Mouse (Mus musculus): Measurements from ENCODE around the gene Dnajc21. TPM values are rescaled to one million over a fixed set of nuclear protein-coding genes. Genes with fewer than 3 reads are reported as not detected.

The Dnajc21 gene
- total and polyA plus RNA-seq, 3 experiments, result 12.8 to 53.4 (median 36.0) TPM

- ATAC-seq (ENCODE audit: extremely low read depth, insufficient number of reproducible peaks, low FRiP score, poor library complexity, severe bottlenecking) (no peak), DNase-seq (ENCODE audit: low spot score) (no peak)
- Histone ChIP-seq H3K4me3 (ENCODE audit: low read depth, low read length) (no peak overlapping the region), H3K36me3 (replicated peaks) (peaks cover 56% of the 10 kb centered on the region), H3K4me1 (ENCODE audit: insufficient read depth, low read depth, low read length) (peaks cover 4% of the 10 kb centered on the region; the same call in 1 of the 2 replicates), H3K9me3 (replicated peaks) (no peaks in the 10 kb centered on the region), H3K27me3 (ENCODE audit: insufficient read depth, low read length) (no peaks in the 10 kb centered on the region)
- TF ChIP-seq GATA1 (IDR thresholded peaks at IDR 0.05; ENCODE audit: borderline replicate concordance, low read length) (no peak), GATA2 (IDR thresholded peaks at IDR 0.05; ENCODE audit: borderline replicate concordance, low read depth, low read length) (no peak), POLR2AphosphoS5 (IDR thresholded peaks at IDR 0.05; ENCODE audit: insufficient replicate concordance, low read depth, low read length) (no peak), TAL1 (conservative IDR thresholded peaks at IDR 0.05; ENCODE audit: low read depth, low read length) (no peak), CTCF (IDR thresholded peaks at IDR 0.05; ENCODE audit: low read depth, low read length) (no peak)
These were observed 28.0 kb downstream of the Dnajc21 start for GRCm38 (mm10) chr15:10442275-10442674.

DNA sequence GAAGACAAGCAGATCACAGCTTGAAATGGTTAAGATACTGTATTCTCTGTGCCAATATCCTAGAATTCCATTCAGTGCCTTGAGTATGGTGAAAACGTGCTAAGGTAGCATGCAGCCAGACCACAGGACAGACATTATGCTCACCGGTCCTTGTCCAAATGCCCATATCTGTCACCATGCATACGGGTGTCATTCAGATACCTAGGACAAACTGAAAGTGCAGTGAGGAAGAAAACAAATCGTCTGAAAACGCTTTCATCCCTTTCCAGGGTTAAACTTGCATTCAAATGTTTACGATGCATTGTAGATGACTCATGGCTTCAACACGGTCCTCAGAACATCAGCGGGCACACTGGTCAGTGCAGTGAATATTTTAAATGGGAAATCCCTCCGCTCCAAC, 28.8 kb downstream of the Dnajc21 start:
- no peak for TF ChIP-seq CTCF (IDR thresholded peaks at IDR 0.05; ENCODE audit: low read depth, low read length)
- TF ChIP-seq GATA1 (IDR thresholded peaks at IDR 0.05; ENCODE audit: borderline replicate concordance, low read length), result no peak
- no peak for TF ChIP-seq TAL1 (conservative IDR thresholded peaks at IDR 0.05; ENCODE audit: low read depth, low read length)
- TF ChIP-seq GATA2 (IDR thresholded peaks at IDR 0.05; ENCODE audit: borderline replicate concordance, low read depth, low read length), result no peak
- no peak for TF ChIP-seq POLR2AphosphoS5 (IDR thresholded peaks at IDR 0.05; ENCODE audit: insufficient replicate concordance, low read depth, low read length)
- peaks cover 52% of the 10 kb centered on the region for H3K36me3 ChIP-seq (replicated peaks)

GRCm38 (mm10) chr15:10439963-10440362, 30.4 kb downstream of the Dnajc21 start:
- H3K4me3 ChIP-seq (ENCODE audit: low read depth, low read length), result no peak overlapping the region
- peaks cover 42% of the 10 kb centered on the region for H3K36me3 ChIP-seq (replicated peaks)
- no peak for ATAC-seq (ENCODE audit: extremely low read depth, insufficient number of reproducible peaks, low FRiP score, poor library complexity, severe bottlenecking)
- no peaks in the 10 kb centered on the region for H3K4me1 ChIP-seq (ENCODE audit: insufficient read depth, low read depth, low read length)
- H3K27me3 ChIP-seq (ENCODE audit: insufficient read depth, low read length), result no peaks in the 10 kb centered on the region
- H3K9me3 ChIP-seq (replicated peaks), result no peaks in the 10 kb centered on the region
- DNase-seq (ENCODE audit: low spot score), result no peak
- no peak for TF ChIP-seq GATA2 (IDR thresholded peaks at IDR 0.05; ENCODE audit: borderline replicate concordance, low read depth, low read length)
- TF ChIP-seq POLR2AphosphoS5 (IDR thresholded peaks at IDR 0.05; ENCODE audit: insufficient replicate concordance, low read depth, low read length), result no peak
- no peak for TF ChIP-seq GATA1 (IDR thresholded peaks at IDR 0.05; ENCODE audit: borderline replicate concordance, low read length)
- no peak for TF ChIP-seq TAL1 (conservative IDR thresholded peaks at IDR 0.05; ENCODE audit: low read depth, low read length)
- TF ChIP-seq CTCF (IDR thresholded peaks at IDR 0.05; ENCODE audit: low read depth, low read length), result no peak

More for the DNA sequence above, 28.8 kb downstream of the Dnajc21 start:
- no peak overlapping the region for H3K4me3 ChIP-seq (ENCODE audit: low read depth, low read length)
- no peak for DNase-seq (ENCODE audit: low spot score)
- no peaks in the 10 kb centered on the region for H3K27me3 ChIP-seq (ENCODE audit: insufficient read depth, low read length)
- no peaks in the 10 kb centered on the region for H3K9me3 ChIP-seq (replicated peaks)
- no peak for ATAC-seq (ENCODE audit: extremely low read depth, insufficient number of reproducible peaks, low FRiP score, poor library complexity, severe bottlenecking)
- no peaks in the 10 kb centered on the region for H3K4me1 ChIP-seq (ENCODE audit: insufficient read depth, low read depth, low read length)

- Histone ChIP-seq H3K4me3 (ENCODE audit: low read depth, low read length) (no peak overlapping the region), H3K36me3 (replicated peaks) (peaks cover 20% of the 10 kb centered on the region), H3K4me1 (ENCODE audit: insufficient read depth, low read depth, low read length) (no peaks in the 10 kb centered on the region), H3K27me3 (ENCODE audit: insufficient read depth, low read length) (no peaks in the 10 kb centered on the region), H3K9me3 (replicated peaks) (no peaks in the 10 kb centered on the region)
- TF ChIP-seq GATA1 (IDR thresholded peaks at IDR 0.05; ENCODE audit: borderline replicate concordance, low read length), result no peak
- TF ChIP-seq CTCF (IDR thresholded peaks at IDR 0.05; ENCODE audit: low read depth, low read length), result no peak
- TF ChIP-seq POLR2AphosphoS5 (IDR thresholded peaks at IDR 0.05; ENCODE audit: insufficient replicate concordance, low read depth, low read length), result no peak
- no peak for TF ChIP-seq TAL1 (conservative IDR thresholded peaks at IDR 0.05; ENCODE audit: low read depth, low read length)
- no peak for ATAC-seq (ENCODE audit: extremely low read depth, insufficient number of reproducible peaks, low FRiP score, poor library complexity, severe bottlenecking)
- DNase-seq (ENCODE audit: low spot score), result no peak
These were observed 33.4 kb downstream of the Dnajc21 start for GRCm38 (mm10) chr15:10436893-10437292.

GRCm38 (mm10) chr15:10426545-10427266, 43.6 kb downstream of the Dnajc21 start:
- Histone ChIP-seq H3K4me3 (ENCODE audit: low read depth, low read length) (no peak overlapping the region), H3K4me1 (ENCODE audit: insufficient read depth, low read depth, low read length) (no peaks in the 10 kb centered on the region), H3K36me3 (replicated peaks) (no peaks in the 10 kb centered on the region), H3K27me3 (ENCODE audit: insufficient read depth, low read length) (no peaks in the 10 kb centered on the region), H3K9me3 (replicated peaks) (no peaks in the 10 kb centered on the region)
- DNase-seq (ENCODE audit: low spot score) (no peak), ATAC-seq (ENCODE audit: extremely low read depth, insufficient number of reproducible peaks, low FRiP score, poor library complexity, severe bottlenecking) (no peak)
- no peak for TF ChIP-seq POLR2AphosphoS5 (IDR thresholded peaks at IDR 0.05; ENCODE audit: insufficient replicate concordance, low read depth, low read length)
- no peak for TF ChIP-seq CTCF (IDR thresholded peaks at IDR 0.05; ENCODE audit: low read depth, low read length)
- no peak for TF ChIP-seq GATA2 (IDR thresholded peaks at IDR 0.05; ENCODE audit: borderline replicate concordance, low read depth, low read length)
- TF ChIP-seq GATA1 (IDR thresholded peaks at IDR 0.05; ENCODE audit: borderline replicate concordance, low read length), result no peak
- TF ChIP-seq TAL1 (conservative IDR thresholded peaks at IDR 0.05; ENCODE audit: low read depth, low read length), result no peak

DNA sequence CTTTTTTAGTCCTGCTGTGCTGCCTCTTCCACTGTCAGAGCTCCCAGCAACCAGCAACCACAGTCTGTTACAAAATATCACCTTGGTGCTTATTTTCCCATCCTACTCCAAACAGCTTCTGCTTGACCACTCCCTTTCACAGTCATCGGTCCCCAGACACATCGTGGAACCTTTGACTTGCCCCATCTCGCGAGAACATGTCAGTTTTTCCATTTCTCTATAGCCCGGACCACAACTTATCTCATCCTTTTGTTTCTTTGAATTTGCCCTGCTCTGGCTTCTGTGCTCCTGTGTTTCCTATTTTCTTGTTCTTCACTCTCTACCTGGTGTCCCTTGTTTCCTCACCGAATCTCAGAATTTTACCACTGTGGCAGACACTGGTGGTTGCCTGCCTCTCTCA, 44.2 kb downstream of the Dnajc21 start:
- no peak for DNase-seq (ENCODE audit: low spot score)
- Histone ChIP-seq H3K9me3 (replicated peaks) (no peaks in the 10 kb centered on the region), H3K4me3 (ENCODE audit: low read depth, low read length) (no peak overlapping the region), H3K4me1 (ENCODE audit: insufficient read depth, low read depth, low read length) (no peaks in the 10 kb centered on the region), H3K36me3 (replicated peaks) (no peaks in the 10 kb centered on the region), H3K27me3 (ENCODE audit: insufficient read depth, low read length) (no peaks in the 10 kb centered on the region)
- no peak for ATAC-seq (ENCODE audit: extremely low read depth, insufficient number of reproducible peaks, low FRiP score, poor library complexity, severe bottlenecking)
- TF ChIP-seq CTCF (IDR thresholded peaks at IDR 0.05; ENCODE audit: low read depth, low read length), result no peak
- no peak for TF ChIP-seq GATA2 (IDR thresholded peaks at IDR 0.05; ENCODE audit: borderline replicate concordance, low read depth, low read length)
- no peak for TF ChIP-seq TAL1 (conservative IDR thresholded peaks at IDR 0.05; ENCODE audit: low read depth, low read length)
- no peak for TF ChIP-seq POLR2AphosphoS5 (IDR thresholded peaks at IDR 0.05; ENCODE audit: insufficient replicate concordance, low read depth, low read length)
- TF ChIP-seq GATA1 (IDR thresholded peaks at IDR 0.05; ENCODE audit: borderline replicate concordance, low read length), result no peak

All from G1E (cell line).